Mouse (Mus musculus): ENCODE measurements around the gene Nrip2. TPM values are rescaled to one million over a fixed set of nuclear protein-coding genes. Genes with fewer than 3 reads are reported as not detected.

Nrip2 gene
- total and polyA plus RNA-seq, 3 experiments = 0.13 to 1.3 TPM; not detected in 1

DNA sequence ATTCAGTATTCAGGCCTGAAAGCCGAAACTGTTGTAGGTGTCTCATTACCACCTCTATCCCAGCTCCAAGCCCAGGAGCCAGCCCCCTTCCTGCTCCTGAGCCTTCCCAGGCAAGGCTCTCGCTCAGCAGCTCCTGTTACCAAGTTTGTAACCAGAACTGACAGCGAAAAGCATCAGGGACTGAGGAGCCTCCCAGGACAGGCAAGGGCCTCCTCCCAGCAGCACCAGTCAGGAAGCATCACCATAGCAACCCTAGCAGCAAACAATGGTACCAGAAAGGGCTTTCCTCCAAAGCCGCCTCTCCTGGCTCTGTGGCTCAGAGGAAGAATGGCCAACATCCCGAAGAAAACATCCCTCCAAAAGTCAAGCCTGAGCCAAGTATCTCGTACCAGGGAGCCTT is 23.9 kb upstream of the Nrip2 start, which contains the start of the genes Tex52 and Gm44596:
Gene Tex52, plus strand, starts transcription at position 265 of the 400 bp plus-strand sequence.
Gene Gm44596, plus strand, starts transcription at position 312 of the 400 bp plus-strand sequence.
- no peaks in the 10 kb centered on the region for H3K9me3 ChIP-seq (replicated peaks; ENCODE audit: low read length)
- no peak for DNase-seq (ENCODE audit: extremely low read depth)
- no peak within 1 kb of the TSS for H3K9ac ChIP-seq (ENCODE audit: insufficient read depth, low read depth)
- peaks cover 50 to 66% of the 10 kb centered on the region in 2 experiments for H3K36me3 ChIP-seq (replicated peaks in 1 of 2; ENCODE audit: control insufficient read depth in 1 of 2, insufficient read depth in 1 of 2, low read length in 1 of 2)
- no peak within 1 kb of the TSS for H3K4me2 ChIP-seq (ENCODE audit: insufficient read depth, low read depth, poor library complexity, severe bottlenecking)
- dilution Hi-C loops (cut with MboI; ENCODE audit: extremely low pct_ligation_motif_present, extremely low pct_unique_long_range_greater_than_20kb, low sequenced_read_pairs) (no loop called here), in situ Hi-C loops (cut with MboI; ENCODE audit: low pct_ligation_motif_present, low pct_unique_long_range_greater_than_20kb, low sequenced_read_pairs) (no loop called here)
- TF ChIP-seq TBP (conservative IDR thresholded peaks at IDR 0.05; ENCODE audit: low read depth, low read length) (no peak), ZKSCAN1 (IDR thresholded peaks at IDR 0.05; ENCODE audit: borderline replicate concordance, low read depth, low read length) (no peak), RAD21 (IDR thresholded peaks at IDR 0.05; ENCODE audit: low read depth, low read length) (no peak), SMC3 (IDR thresholded peaks at IDR 0.05; ENCODE audit: low read depth, low read length) (no peak), POLR2AphosphoS2 (IDR thresholded peaks at IDR 0.05; ENCODE audit: low read depth, low read length) (no peak), ZMIZ1 (IDR thresholded peaks at IDR 0.05; ENCODE audit: low read depth, low read length) (no peak), ELF1 (IDR thresholded peaks at IDR 0.05; ENCODE audit: low read depth, low read length) (no peak), CHD2 (IDR thresholded peaks at IDR 0.05; ENCODE audit: low read length) (no peak), JUND (conservative IDR thresholded peaks at IDR 0.05; ENCODE audit: low read depth, low read length) (no peak), ZNF384 (IDR thresholded peaks at IDR 0.05; ENCODE audit: low read depth, low read length) (no peak), BHLHE40 (IDR thresholded peaks at IDR 0.05; ENCODE audit: low read depth, low read length) (no peak), JUN (IDR thresholded peaks at IDR 0.05; ENCODE audit: insufficient read depth, low read depth, low read length) (no peak), GABPA (IDR thresholded peaks at IDR 0.05; ENCODE audit: insufficient replicate concordance, low read depth, low read length) (no peak), ZC3H11A (IDR thresholded peaks at IDR 0.05; ENCODE audit: low read depth, low read length) (no peak), NRF1 (IDR thresholded peaks at IDR 0.05; ENCODE audit: low read depth, low read length) (no peak), MXI1 (IDR thresholded peaks at IDR 0.05; ENCODE audit: low read depth, low read length) (no peak), KAT2A (IDR thresholded peaks at IDR 0.05; ENCODE audit: insufficient replicate concordance, low read length) (no peak), USF2 (conservative IDR thresholded peaks at IDR 0.05; ENCODE audit: low read depth, low read length) (no peak), MYC (IDR thresholded peaks at IDR 0.05; ENCODE audit: low read depth, low read length) (no peak)
- H3K27ac ChIP-seq (ENCODE audit: insufficient read depth, low read depth) = no peak within 1 kb of the TSS
- no peaks in the 10 kb centered on the region for H3K79me2 ChIP-seq (replicated peaks; ENCODE audit: control insufficient read depth, extremely low read depth, insufficient read depth, poor library complexity, severe bottlenecking)
- H3K4me1 ChIP-seq (ENCODE audit: control insufficient read depth in 1 of 2, insufficient read depth in 2 of 2) = peaks cover 0 to 6% of the 10 kb centered on the region in 2 experiments; a peak in 2 of 4 replicates
- H3K4me3 ChIP-seq (replicated peaks in 1 of 3; ENCODE audit: low read depth in 2 of 3, low read length in 2 of 3, poor library complexity in 1 of 3) = no peak within 1 kb of the TSS
- H3K27me3 ChIP-seq (replicated peaks) = no peaks in the 10 kb centered on the region

DNA sequence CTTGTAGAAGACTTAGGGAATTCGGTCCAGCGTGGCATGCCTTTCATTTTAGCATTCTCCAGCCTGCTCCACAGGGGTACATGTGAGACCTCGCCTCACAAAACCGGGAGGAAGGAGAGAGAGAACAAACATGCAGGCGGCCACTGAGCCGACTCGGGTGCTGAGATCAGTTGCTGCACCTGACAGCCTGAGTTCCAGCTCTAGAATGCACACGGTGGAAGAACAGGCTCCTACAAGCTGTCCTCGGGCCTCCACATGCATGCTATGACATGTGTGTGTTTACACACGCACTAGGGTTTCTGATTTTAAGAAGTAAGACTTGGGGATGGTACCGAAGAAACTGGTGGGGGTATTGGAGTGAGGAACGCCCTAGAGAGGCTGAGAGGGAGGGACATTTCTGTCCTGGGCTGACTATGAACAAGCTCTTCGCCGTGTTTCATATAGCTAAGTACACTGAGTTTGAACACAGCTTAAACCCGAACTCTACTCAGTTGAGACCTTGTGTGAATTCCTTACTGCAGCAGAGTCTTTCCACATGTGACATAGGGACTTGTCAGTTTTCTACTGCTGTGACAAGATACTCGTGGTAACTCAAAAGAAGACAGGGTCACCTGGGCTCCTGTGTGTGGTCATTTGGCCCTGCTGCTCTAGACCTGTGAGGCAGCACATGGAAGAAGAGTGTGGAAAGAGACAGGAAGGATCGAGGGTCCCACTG is 22.6 kb upstream of the Nrip2 start:
- Histone ChIP-seq H3K79me2 (replicated peaks; ENCODE audit: control insufficient read depth, extremely low read depth, insufficient read depth, poor library complexity, severe bottlenecking) (no peaks in the 10 kb centered on the region), H3K36me3 (replicated peaks in 1 of 2; ENCODE audit: control insufficient read depth in 1 of 2, insufficient read depth in 1 of 2, low read length in 1 of 2) (peaks cover 36 to 53% of the 10 kb centered on the region in 2 experiments), H3K4me2 (ENCODE audit: insufficient read depth, low read depth, poor library complexity, severe bottlenecking) (no peak overlapping the region), H3K27me3 (replicated peaks) (no peaks in the 10 kb centered on the region), H3K4me3 (replicated peaks in 1 of 3; ENCODE audit: low read depth in 2 of 3, low read length in 2 of 3, poor library complexity in 1 of 3) (no peak overlapping the region), H3K27ac (ENCODE audit: insufficient read depth, low read depth) (no peak overlapping the region), H3K4me1 (ENCODE audit: control insufficient read depth in 1 of 2, insufficient read depth in 2 of 2) (peaks cover 0 to 16% of the 10 kb centered on the region in 2 experiments; a peak in 2 of 4 replicates), H3K9me3 (replicated peaks; ENCODE audit: low read length) (no peaks in the 10 kb centered on the region), H3K9ac (ENCODE audit: insufficient read depth, low read depth) (no peak overlapping the region)
- no peak for DNase-seq (ENCODE audit: extremely low read depth)
- dilution Hi-C loops (cut with MboI; ENCODE audit: extremely low pct_ligation_motif_present, extremely low pct_unique_long_range_greater_than_20kb, low sequenced_read_pairs) (no loop called here), in situ Hi-C loops (cut with MboI; ENCODE audit: low pct_ligation_motif_present, low pct_unique_long_range_greater_than_20kb, low sequenced_read_pairs) (no loop called here)
- TF ChIP-seq NELFE (IDR thresholded peaks at IDR 0.05; ENCODE audit: low read depth, low read length) = no peak
- TF ChIP-seq ZC3H11A (IDR thresholded peaks at IDR 0.05; ENCODE audit: low read depth, low read length) = no peak
- no peak for TF ChIP-seq ZMIZ1 (IDR thresholded peaks at IDR 0.05; ENCODE audit: low read depth, low read length)
- no peak for TF ChIP-seq ZNF384 (IDR thresholded peaks at IDR 0.05; ENCODE audit: low read depth, low read length)
- TF ChIP-seq MXI1 (IDR thresholded peaks at IDR 0.05; ENCODE audit: low read depth, low read length) = no peak
- no peak for TF ChIP-seq GABPA (IDR thresholded peaks at IDR 0.05; ENCODE audit: insufficient replicate concordance, low read depth, low read length)
- TF ChIP-seq UBTF (IDR thresholded peaks at IDR 0.05; ENCODE audit: low read depth, low read length) = no peak
- TF ChIP-seq TCF12 (IDR thresholded peaks at IDR 0.05; ENCODE audit: low read depth, low read length) = no peak
- no peak for TF ChIP-seq MYC (IDR thresholded peaks at IDR 0.05; ENCODE audit: low read depth, low read length)
- TF ChIP-seq RAD21 (IDR thresholded peaks at IDR 0.05; ENCODE audit: low read depth, low read length) = no peak
- no peak for TF ChIP-seq POLR2AphosphoS2 (IDR thresholded peaks at IDR 0.05; ENCODE audit: low read depth, low read length)
- TF ChIP-seq HCFC1 (IDR thresholded peaks at IDR 0.05; ENCODE audit: low read depth, low read length) = no peak
- no peak for TF ChIP-seq MAX (IDR thresholded peaks at IDR 0.05; ENCODE audit: low read length)
- TF ChIP-seq CHD1 (IDR thresholded peaks at IDR 0.05; ENCODE audit: low read depth, low read length) = no peak
- TF ChIP-seq ELF1 (IDR thresholded peaks at IDR 0.05; ENCODE audit: low read depth, low read length) = no peak
- TF ChIP-seq IRF4 (IDR thresholded peaks at IDR 0.05; ENCODE audit: low read depth, low read length) = no peak
- no peak for TF ChIP-seq JUN (IDR thresholded peaks at IDR 0.05; ENCODE audit: insufficient read depth, low read depth, low read length)
- no peak for TF ChIP-seq EP300 (IDR thresholded peaks at IDR 0.05; ENCODE audit: low read length)
- no peak for TF ChIP-seq KAT2A (IDR thresholded peaks at IDR 0.05; ENCODE audit: insufficient replicate concordance, low read length)
- no peak for TF ChIP-seq USF2 (conservative IDR thresholded peaks at IDR 0.05; ENCODE audit: low read depth, low read length)

All from CH12.LX (cell line).